Mouse (Mus musculus) lung, embryonic 14.5 days (tissue): Measurements from ENCODE around the gene Ccdc137. TPM values are rescaled to one million over a fixed set of nuclear protein-coding genes. Genes with fewer than 3 reads are reported as not detected.

Experiments
- ATAC-seq: fragments of 200-750 bp; cut with Nextera tagmentation; 2 replicates; pipeline ENCODE4 v1.8.0; 2017; ENCODE audit warnings: mild to moderate bottlenecking, moderate TSS enrichment, moderate library complexity; ENCODE audit not compliant: insufficient read depth
- DNase-seq: peaks from one replicate; pipeline ENCODE4 v3.0.0-alpha.2; 2015
- H3K27ac ChIP-seq: fragments of 300-500 bp; sonication (generic); 2 replicates; pipeline ENCODE4 v1.5.1; 2014; ENCODE audit warnings: low read depth, mild to moderate bottlenecking, moderate library complexity
- H3K27me3 ChIP-seq: fragments of 300-500 bp; sonication (generic); 2 replicates; pipeline ENCODE4 v1.6.1; 2014; ENCODE audit warnings: low read length, control low read depth; ENCODE audit not compliant: insufficient read depth
- H3K36me3 ChIP-seq: fragments of 300-500 bp; sonication (generic); 2 replicates; pipeline ENCODE4 v1.6.1; 2014; ENCODE audit warnings: control low read depth; ENCODE audit not compliant: insufficient read depth
- H3K4me1 ChIP-seq: fragments of 300-500 bp; sonication (generic); 2 replicates; pipeline ENCODE4 v1.6.1; 2014; ENCODE audit warnings: antibody characterized with exemption, control low read depth; ENCODE audit not compliant: insufficient read depth
- H3K4me2 ChIP-seq: fragments of 300-500 bp; sonication (generic); 2 replicates; pipeline ENCODE4 v1.6.1; 2014; ENCODE audit warnings: mild to moderate bottlenecking
- H3K4me3 ChIP-seq: fragments of 300-500 bp; sonication (generic); 2 replicates; pipeline ENCODE4 v1.5.1; 2014; ENCODE audit warnings: low read depth, low read length
- H3K9ac ChIP-seq: fragments of 300-500 bp; sonication (generic); 2 replicates; pipeline ENCODE4 v1.6.1; 2014
- H3K9me3 ChIP-seq: fragments of 300-500 bp; sonication (generic); 2 replicates; pipeline ENCODE4 v1.6.1; 2016; ENCODE audit warnings: low read depth, low read length, control low read depth
- CTCF ChIP-seq: IDR thresholded peaks from 2 replicates; pipeline ENCODE4 v1.5.1; 2016; ENCODE audit warnings: antibody characterized with exemption, low read depth
- WGBS: fragments of 180-500 bp; shearing (Covaris S2); extraction: QIAGEN DNeasy Blood & Tissue Kit; methylation state at CpG from one replicate; pipeline ENCODE4 v1.1.7; 2014; 5-methylcytosine and 5-hydroxymethylcytosine counted together
- polyA plus RNA-seq: library from polyadenylated mRNA; unstranded; fragments of >200 nt; fragmentation: Nextera tagmentation; extraction: Ambion mirVana; gene quantifications from 2 replicates; pipeline ENCODE4 v1.2.1, GENCODE M21; 2014

The Ccdc137 gene
- polyA plus RNA-seq, 1 experiment from 2014 or later = 34.6 TPM

DNA sequence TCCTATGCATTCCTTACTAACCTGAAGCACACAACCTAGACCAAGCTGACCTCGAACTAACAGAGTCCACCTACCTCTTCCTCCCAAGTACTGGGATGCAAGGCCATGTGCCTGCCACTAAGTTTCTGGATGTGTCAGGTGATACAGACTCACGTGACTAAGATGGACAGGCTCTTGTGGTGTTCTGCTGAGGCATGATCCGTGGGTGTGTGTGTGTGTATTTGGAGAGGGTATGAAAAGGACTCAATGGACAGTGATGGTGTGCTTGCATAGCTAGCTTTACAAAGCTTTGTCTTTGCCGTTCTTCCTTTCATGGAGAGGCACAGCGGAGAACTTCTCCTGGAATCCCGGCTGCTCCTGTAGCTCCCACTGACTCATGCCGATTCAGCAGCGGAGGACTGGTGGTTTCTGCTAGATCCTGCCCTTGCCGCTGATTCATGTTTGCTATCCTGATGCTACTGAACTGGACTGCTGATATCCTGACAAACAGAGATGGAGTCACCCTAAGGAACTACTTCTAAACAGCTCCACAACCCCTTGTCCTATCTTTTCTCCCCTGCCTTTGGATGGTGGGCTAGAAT, 50.5 kb downstream of the Ccdc137 start:
- no peaks in the 10 kb centered on the region for H3K27me3 ChIP-seq
- no peak overlapping the region for H3K4me2 ChIP-seq
- TF ChIP-seq CTCF = no peak
- no peaks in the 10 kb centered on the region for H3K9me3 ChIP-seq
- no peaks in the 10 kb centered on the region for H3K36me3 ChIP-seq
- ATAC-seq (no peak), DNase-seq (no peak)
- no peak overlapping the region for H3K4me3 ChIP-seq
- 0 out of 2 replicates have a peak, but pooled peaks cover 4% of the 10 kb centered on the region for H3K4me1 ChIP-seq
- WGBS = 74% methylated on average over 9 of the region's 9 CpGs
- no peak overlapping the region for H3K9ac ChIP-seq
- H3K27ac ChIP-seq = peak overlapping the region; percentile 50

DNA sequence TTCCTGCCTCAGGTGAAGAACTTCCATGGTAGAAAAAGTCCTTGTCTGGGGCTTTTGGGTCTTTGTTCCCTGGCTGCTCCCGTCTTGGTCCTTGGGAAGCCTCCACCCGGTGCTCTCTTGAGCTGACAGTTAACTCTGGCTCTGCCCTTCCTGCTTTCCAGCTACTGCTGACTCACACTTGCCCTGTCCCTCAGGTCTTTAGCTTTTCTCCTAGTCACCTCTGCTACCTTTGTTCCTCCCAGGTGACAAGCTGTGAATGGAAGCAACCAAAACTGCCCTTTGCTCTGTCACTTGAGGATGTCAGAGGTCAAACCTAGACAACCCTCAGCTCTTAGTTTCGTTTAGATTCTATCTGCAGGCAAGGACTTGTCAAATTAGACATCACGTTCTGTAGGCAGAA, 52.0 kb downstream of the Ccdc137 start:
- Histone ChIP-seq H3K4me1 (0 out of 2 replicates have a peak, but pooled peaks cover 4% of the 10 kb centered on the region), H3K4me3 (no peak overlapping the region; the same call in 1 of the 2 replicates), H3K9me3 (no peaks in the 10 kb centered on the region), H3K27ac (peak overlapping the region; percentile 2; the same call in 1 of the 2 replicates), H3K36me3 (no peaks in the 10 kb centered on the region), H3K9ac (peak overlapping the region; percentile 38; the same call in 1 of the 2 replicates), H3K27me3 (no peaks in the 10 kb centered on the region), H3K4me2 (peak overlapping the region; percentile 49)
- TF ChIP-seq CTCF = no peak
- DNase-seq (no peak), ATAC-seq (no peak)
- WGBS = 41% methylated on average over 4 of the region's 4 CpGs

DNA sequence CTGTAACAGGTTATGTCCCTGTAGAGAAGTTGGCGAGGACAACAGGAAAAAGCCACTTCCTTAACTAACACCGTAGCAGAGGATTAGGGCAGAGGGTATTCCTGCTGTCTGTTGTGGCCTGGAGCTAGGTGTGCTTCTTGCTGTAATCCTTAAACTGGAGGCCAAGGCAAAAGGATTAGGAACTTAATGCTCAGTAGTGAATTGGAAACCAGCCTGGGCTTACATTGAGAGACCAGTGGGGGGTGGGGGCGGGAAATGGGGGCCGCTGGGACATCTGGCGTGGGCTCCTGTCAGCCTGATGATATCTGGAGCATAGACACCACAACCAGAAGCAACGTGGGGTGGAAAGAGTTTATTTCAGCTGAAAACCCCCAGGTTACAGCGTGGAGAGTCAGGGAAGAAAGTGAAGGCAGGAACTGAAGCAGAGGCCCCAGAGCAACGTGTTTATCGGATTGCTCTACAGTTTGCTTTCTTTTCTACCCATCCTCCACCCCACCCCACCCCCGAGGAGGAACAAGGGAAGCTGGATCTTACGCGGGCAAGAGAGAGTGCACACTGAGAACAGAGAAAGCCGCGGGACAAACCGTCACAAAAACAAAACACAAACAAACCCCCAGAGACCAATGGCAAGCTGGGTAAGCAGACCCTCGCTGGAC, 52.6 kb downstream of the Ccdc137 start:
- no peak for TF ChIP-seq CTCF
- WGBS = 7% methylated on average over 16 of the region's 16 CpGs
- H3K9me3 ChIP-seq = no peaks in the 10 kb centered on the region
- peak overlapping the region; percentile 6 for H3K4me3 ChIP-seq
- H3K27ac ChIP-seq = peak overlapping the region; percentile 2
- 0 out of 2 replicates have a peak, but pooled peaks have one; percentile 25 for ATAC-seq
- peak overlapping the region; percentile 49 for H3K4me2 ChIP-seq
- no peaks in the 10 kb centered on the region for H3K36me3 ChIP-seq
- H3K27me3 ChIP-seq = no peaks in the 10 kb centered on the region
- peak; percentile 57 for DNase-seq
- H3K9ac ChIP-seq = peak overlapping the region; percentile 38
- H3K4me1 ChIP-seq = 0 out of 2 replicates have a peak, but pooled peaks cover 4% of the 10 kb centered on the region

DNA sequence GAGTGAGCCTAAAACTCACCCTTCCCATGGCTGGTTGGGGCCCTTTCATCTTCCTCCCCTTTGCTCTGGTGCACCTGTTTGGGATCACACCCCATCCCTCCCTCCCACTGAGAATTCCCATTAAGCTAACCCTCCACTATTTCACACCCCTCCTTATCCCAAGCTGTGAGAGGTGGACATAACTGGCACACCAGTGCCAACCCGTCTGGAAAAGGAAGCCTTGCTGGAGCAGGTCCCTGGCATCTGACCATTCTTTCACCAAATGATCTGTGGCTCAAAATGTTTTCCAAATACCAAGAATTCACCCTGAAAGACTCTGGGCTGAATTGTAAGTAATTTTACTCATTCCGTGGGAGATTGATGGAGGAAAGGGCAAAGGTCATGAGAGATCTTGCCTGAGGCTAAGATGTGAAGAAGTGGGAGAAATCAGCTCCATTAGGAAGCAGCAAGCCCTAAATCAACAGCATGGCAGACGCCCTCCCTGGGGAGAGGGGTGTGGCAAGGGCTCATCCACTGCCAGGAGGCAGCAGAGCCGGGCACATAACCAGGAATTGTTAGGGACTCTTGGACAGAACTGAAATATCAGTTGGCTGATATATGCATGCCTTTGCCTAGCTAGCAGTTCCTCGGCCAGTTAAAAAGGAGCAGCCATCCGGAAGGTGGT, 55.0 kb downstream of the Ccdc137 start:
- H3K27me3 ChIP-seq = no peaks in the 10 kb centered on the region
- no peak for TF ChIP-seq CTCF
- 29% methylated on average over 6 of the region's 6 CpGs for WGBS
- H3K36me3 ChIP-seq = no peaks in the 10 kb centered on the region
- DNase-seq = no peak
- H3K9me3 ChIP-seq = no peaks in the 10 kb centered on the region
- no peak overlapping the region for H3K4me3 ChIP-seq
- no peak overlapping the region for H3K9ac ChIP-seq
- H3K4me2 ChIP-seq = no peak overlapping the region
- no peak overlapping the region for H3K27ac ChIP-seq
- 0 out of 2 replicates have a peak, but pooled peaks cover 4% of the 10 kb centered on the region for H3K4me1 ChIP-seq
- no peak for ATAC-seq

Other genes with a start within 250 kb of the Ccdc137 start
- gene Bahcc1, start 225.2 kb upstream of the Ccdc137 start, polyA plus RNA-seq = 14.3 and 15.6 TPM in 2 replicates
- 2,614 and 2,926 TPM in 2 replicates for gene Actg1, start 109.6 kb upstream of the Ccdc137 start, polyA plus RNA-seq
- 0.23 and 0.57 TPM in 2 replicates for gene Fscn2, start 96.6 kb upstream of the Ccdc137 start, polyA plus RNA-seq
- gene Faap100, start 79.4 kb upstream of the Ccdc137 start, polyA plus RNA-seq = 35.6 and 44.5 TPM in 2 replicates
- 42.1 and 51.4 TPM in 2 replicates for gene Nploc4, start 20.4 kb upstream of the Ccdc137 start, polyA plus RNA-seq
- not detected in 2 replicates for gene Tspan10, start 15.5 kb upstream of the Ccdc137 start, polyA plus RNA-seq
- gene Pde6g, start 4.6 kb upstream of the Ccdc137 start, polyA plus RNA-seq = 0.18 TPM in 1 of 2 replicates, not detected in the other
- 10.9 and 11.2 TPM in 2 replicates for gene Oxld1, start within 50 bp of the Ccdc137 start, polyA plus RNA-seq
- gene Arl16, start 9.5 kb downstream of the Ccdc137 start, polyA plus RNA-seq = 42.9 and 44.4 TPM in 2 replicates
- gene Mrpl12, start 26.5 kb downstream of the Ccdc137 start, polyA plus RNA-seq = 150 and 162 TPM in 2 replicates
- 68.9 and 71.3 TPM in 2 replicates for gene Slc25a10, start 33.7 kb downstream of the Ccdc137 start, polyA plus RNA-seq
- 0.59 and 1.4 TPM in 2 replicates for gene Gcgr, start 72.6 kb downstream of the Ccdc137 start, polyA plus RNA-seq
- 226 and 229 TPM in 2 replicates for gene Mcrip1, start 91.6 kb downstream of the Ccdc137 start, polyA plus RNA-seq
- gene Ppp1r27, start 93.0 kb downstream of the Ccdc137 start, polyA plus RNA-seq = not detected in 2 replicates
- 872 and 897 TPM in 2 replicates for gene P4hb, start 115.1 kb downstream of the Ccdc137 start, polyA plus RNA-seq
- 717 and 734 TPM in 2 replicates for gene Arhgdia, start 123.5 kb downstream of the Ccdc137 start, polyA plus RNA-seq
- gene Alyref, start 140.2 kb downstream of the Ccdc137 start, polyA plus RNA-seq = 617 and 627 TPM in 2 replicates
- gene Anapc11, start 140.3 kb downstream of the Ccdc137 start, polyA plus RNA-seq = 229 and 237 TPM in 2 replicates
- gene Npb, start 150.4 kb downstream of the Ccdc137 start, polyA plus RNA-seq = 0.89 and 1.3 TPM in 2 replicates
- 95.3 and 99.5 TPM in 2 replicates for gene Pcyt2, start 159.8 kb downstream of the Ccdc137 start, polyA plus RNA-seq
- 26.1 and 33.1 TPM in 2 replicates for gene Sirt7, start 167.1 kb downstream of the Ccdc137 start, polyA plus RNA-seq
- gene Mafg, start 175.5 kb downstream of the Ccdc137 start, polyA plus RNA-seq = 25.3 and 28.6 TPM in 2 replicates
- 29.0 and 29.8 TPM in 2 replicates for gene Pycr1, start 185.7 kb downstream of the Ccdc137 start, polyA plus RNA-seq
- 1.1 TPM in 1 of 2 replicates, not detected in the other for gene Myadml2, start 190.0 kb downstream of the Ccdc137 start, polyA plus RNA-seq
- 3.9 and 5.3 TPM in 2 replicates for gene Notum, start 203.1 kb downstream of the Ccdc137 start, polyA plus RNA-seq
- 124 and 130 TPM in 2 replicates for gene Aspscr1, start 214.9 kb downstream of the Ccdc137 start, polyA plus RNA-seq